In the genomic region with DNA sequence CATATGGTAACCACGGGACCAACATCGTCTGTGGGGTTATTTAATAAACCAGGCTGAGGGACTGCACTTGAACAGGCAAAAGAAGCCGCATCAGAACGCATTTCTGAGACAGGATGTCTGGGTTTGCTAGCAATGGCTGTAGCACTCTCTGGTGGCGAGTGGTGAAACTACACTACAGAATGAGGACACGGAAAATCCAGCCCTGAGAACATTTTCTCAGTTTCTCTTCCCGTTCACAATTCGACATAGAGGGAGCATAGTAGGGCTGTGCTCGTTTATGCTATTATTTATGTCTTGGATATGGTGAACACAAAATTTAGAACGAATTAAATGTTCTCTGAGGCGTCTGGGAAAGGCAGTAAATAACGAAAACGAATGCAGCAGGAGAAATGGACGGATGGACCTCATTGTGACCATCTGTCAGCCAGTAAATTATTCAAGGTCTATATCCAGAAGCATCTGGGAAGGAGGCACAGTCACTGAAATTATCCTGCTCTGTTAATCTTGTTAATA, we compare ENCODE assay signal across 8 mouse cellular contexts. TPM values are rescaled to one million over a fixed set of nuclear protein-coding genes. Genes with fewer than 3 reads are reported as not detected.
DNase-seq lines count a peak whose midpoint lies in the region; ATAC-seq and TF ChIP-seq lines count a peak whose summit lies in the region.

No protein-coding gene starts in this region.

- no peaks in the 10 kb centered on the region for H3K36me3 ChIP-seq in forebrain, embryonic 10.5 days (replicated peaks)
- H3K36me3 ChIP-seq in heart, embryonic 15.5 days, result no peaks in the 10 kb centered on the region
- no peaks in the 10 kb centered on the region for H3K36me3 ChIP-seq in liver, embryonic 12.5 days

- H3K9ac ChIP-seq in heart, embryonic 15.5 days, result no peak overlapping the region
- H3K9ac ChIP-seq in liver, embryonic 12.5 days, result no peak overlapping the region

- H3K4me2 ChIP-seq in heart, embryonic 15.5 days, result peak overlapping the region; percentile 49
- peak overlapping the region; percentile 47 for H3K4me2 ChIP-seq in liver, embryonic 12.5 days

- TF ChIP-seq CTCF in brain, embryonic 14.5 days (IDR thresholded peaks at IDR 0.05; ENCODE audit: borderline replicate concordance, extremely low read depth, insufficient read depth, insufficient read length), result peak; percentile 90

- no peaks in the 10 kb centered on the region for H3K9me3 ChIP-seq in forebrain, embryonic 10.5 days
- H3K9me3 ChIP-seq in heart, embryonic 15.5 days (replicated peaks), result no peaks in the 10 kb centered on the region
- H3K9me3 ChIP-seq in liver, embryonic 12.5 days (replicated peaks), result no peaks in the 10 kb centered on the region

- 24% methylated on average over 14 of the region's 14 CpGs for WGBS in forebrain, embryonic 10.5 days
- WGBS in heart, embryonic 15.5 days, result 19% methylated on average over 14 of the region's 14 CpGs
- WGBS in liver, embryonic 12.5 days (ENCODE audit: insufficient replicate concordance), result 16% methylated on average over 14 of the region's 14 CpGs

- peaks cover 17% of the 10 kb centered on the region; the same call in 1 of the 2 replicates for H3K4me1 ChIP-seq in forebrain, embryonic 10.5 days
- H3K4me1 ChIP-seq in heart, embryonic 15.5 days (replicated peaks), result peaks cover 5% of the 10 kb centered on the region; the same call in 1 of the 2 replicates
- no peaks in the 10 kb centered on the region for H3K4me1 ChIP-seq in liver, embryonic 12.5 days

- 0 out of 2 replicates have a peak overlapping the region, but pooled peaks have one; percentile 6 for H3K27ac ChIP-seq in forebrain, embryonic 10.5 days
- no peak overlapping the region for H3K27ac ChIP-seq in heart, embryonic 15.5 days
- H3K27ac ChIP-seq in liver, embryonic 12.5 days, result no peak overlapping the region

- ATAC-seq in heart, embryonic 15.5 days (replicated peaks; ENCODE audit: insufficient number of reproducible peaks, insufficient read depth, low FRiP score, low read depth), result no peak
- no peak for ATAC-seq in liver, embryonic 12.5 days

- peak overlapping the region; percentile 19; the same call in 1 of the 2 replicates for H3K4me3 ChIP-seq in forebrain, embryonic 10.5 days
- H3K4me3 ChIP-seq in heart, embryonic 15.5 days, result peak overlapping the region; percentile 37
- no peak overlapping the region for H3K4me3 ChIP-seq in liver, embryonic 12.5 days

- H3K27me3 ChIP-seq in forebrain, embryonic 10.5 days (ENCODE audit: poor library complexity, severe bottlenecking), result no peaks in the 10 kb centered on the region
- no peaks in the 10 kb centered on the region for H3K27me3 ChIP-seq in heart, embryonic 15.5 days
- H3K27me3 ChIP-seq in liver, embryonic 12.5 days (replicated peaks), result no peaks in the 10 kb centered on the region

- TF ChIP-seq POLR2A in brain, embryonic 14.5 days (IDR thresholded peaks at IDR 0.05; ENCODE audit: borderline replicate concordance, extremely low read depth, insufficient read depth, insufficient read length, poor library complexity, severe bottlenecking), result no peak

- peak; percentile 67 for DNase-seq in ES-CJ7 (ENCODE audit: low read depth, low spot score)
- DNase-seq in brain, embryonic 14.5 days (ENCODE audit: low read depth), result peak; percentile 93
- DNase-seq in forebrain, embryonic 10.5 days (ENCODE audit: extremely low spot score, low spot score), result peak; percentile 70
- DNase-seq in kidney, postnatal 14 days, result peak; percentile 77
- peak; percentile 48 for DNase-seq in naive thymus-derived CD4-positive, alpha-beta T cell, adult 2 months (ENCODE audit: low read depth)
- peak; percentile 87 for DNase-seq in testis, postnatal 10 days (ENCODE audit: low spot score)

RNA-seq across cellular contexts. Expression of a gene that starts 48.8 kb away (rescaled TPM):
- polyA plus RNA-seq in brain, embryonic 14.5 days (2012; rRNA removed), result 0.05 and 0.21 TPM in 2 replicates
- not detected in 2 replicates for polyA plus RNA-seq in forebrain, embryonic 10.5 days (2016; fragmentation: Nextera tagmentation; extraction: Ambion mirVana)
- polyA plus RNA-seq in heart, embryonic 15.5 days (2015; fragmentation: Nextera tagmentation; extraction: Ambion mirVana), result not detected in 2 replicates
- not detected in 2 replicates for polyA plus RNA-seq in liver, embryonic 12.5 days (2016; fragmentation: Nextera tagmentation; extraction: Ambion mirVana)
